Mouse (Mus musculus) liver, embryonic 16.5 days (tissue): ENCODE data around the gene Bri3. TPM values are rescaled to one million over a fixed set of nuclear protein-coding genes. Genes with fewer than 3 reads are reported as not detected.
A peak's percentile ranks its signal among the peaks of the same experiment; 100 is the strongest.

ENCODE experiments used
- ATAC-seq: fragments of 200-750 bp; cut with Nextera tagmentation; 2 replicates; pipeline ENCODE4 v1.8.0; 2017; ENCODE audit warnings: low read depth, mild to moderate bottlenecking, moderate number of reproducible peaks, moderate library complexity
- H3K27ac ChIP-seq: fragments of 300-500 bp; sonication (generic); 2 replicates; pipeline ENCODE4 v1.5.1; 2014; ENCODE audit warnings: mild to moderate bottlenecking, low read length
- H3K27me3 ChIP-seq: fragments of 300-500 bp; sonication (generic); 2 replicates; pipeline ENCODE4 v1.6.1; 2014; ENCODE audit warnings: low read depth, low read length, mixed read lengths; ENCODE audit not compliant: control insufficient read depth, insufficient read depth
- H3K36me3 ChIP-seq: fragments of 300-500 bp; sonication (generic); 2 replicates; pipeline ENCODE4 v1.6.1; 2014; ENCODE audit warnings: mild to moderate bottlenecking; ENCODE audit not compliant: control insufficient read depth, insufficient read depth
- H3K4me1 ChIP-seq: fragments of 300-500 bp; sonication (generic); 2 replicates; pipeline ENCODE4 v1.6.1; 2014; ENCODE audit warnings: low read depth, low read length, mixed read lengths; ENCODE audit not compliant: control insufficient read depth
- H3K4me2 ChIP-seq: fragments of 300-500 bp; sonication (generic); 2 replicates; pipeline ENCODE4 v1.6.1; 2014; ENCODE audit warnings: low read depth, low read length, mixed read lengths
- H3K4me3 ChIP-seq: fragments of 300-500 bp; sonication (generic); 2 replicates; pipeline ENCODE4 v1.5.1; 2014; ENCODE audit warnings: low read depth, mild to moderate bottlenecking, low read length
- H3K9ac ChIP-seq: fragments of 300-500 bp; sonication (generic); 2 replicates; pipeline ENCODE4 v1.6.1; 2014; ENCODE audit warnings: low read depth, low read length
- H3K9me3 ChIP-seq: fragments of 300-500 bp; sonication (generic); replicated peaks from 2 replicates; pipeline ENCODE4 v1.6.1; 2016; ENCODE audit warnings: low read length; ENCODE audit not compliant: control insufficient read depth
- WGBS: fragments of 180-500 bp; shearing (Covaris S2); extraction: QIAGEN DNeasy Blood & Tissue Kit; methylation state at CpG from one replicate; pipeline ENCODE4 v1.1.7; 2014; ENCODE audit not compliant: insufficient replicate concordance; 5-methylcytosine and 5-hydroxymethylcytosine counted together
- polyA plus RNA-seq: library from polyadenylated mRNA; unstranded; fragments of >200 nt; fragmentation: Nextera tagmentation; extraction: Ambion mirVana; gene quantifications from 2 replicates; pipeline ENCODE4 v1.2.1, GENCODE M21; 2015

Bri3 gene
- polyA plus RNA-seq, 1 experiment from 2014 or later, result 21.8 TPM

DNA sequence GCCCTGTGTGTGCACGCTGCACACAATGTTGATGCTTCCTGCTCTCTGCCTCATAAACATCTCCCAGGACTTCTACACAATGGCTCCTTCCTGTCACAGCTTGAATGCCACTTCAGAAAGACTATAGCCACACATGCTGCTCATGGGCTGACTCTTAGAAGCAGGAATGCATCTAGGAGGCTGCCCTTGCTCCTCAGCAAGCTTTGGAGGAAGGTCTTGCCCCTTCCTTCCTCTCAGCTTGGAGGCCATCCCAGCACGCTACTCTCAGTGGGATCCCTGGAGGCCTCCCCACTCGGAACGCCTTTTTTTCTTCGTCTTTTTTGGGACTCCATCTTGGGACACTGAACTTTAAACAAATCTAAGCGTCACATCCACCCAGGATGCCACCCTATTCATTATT is 30.7 kb downstream of the Bri3 start:
- ATAC-seq, result no peak
- no peaks in the 10 kb centered on the region for H3K9me3 ChIP-seq
- H3K4me2 ChIP-seq, result no peak overlapping the region
- 61% methylated on average over 6 of the region's 6 CpGs for WGBS
- H3K36me3 ChIP-seq, result no peaks in the 10 kb centered on the region
- no peak overlapping the region for H3K9ac ChIP-seq
- no peak overlapping the region for H3K27ac ChIP-seq
- H3K4me1 ChIP-seq, result peaks cover 6% of the 10 kb centered on the region
- no peaks in the 10 kb centered on the region for H3K27me3 ChIP-seq
- no peak overlapping the region for H3K4me3 ChIP-seq

DNA sequence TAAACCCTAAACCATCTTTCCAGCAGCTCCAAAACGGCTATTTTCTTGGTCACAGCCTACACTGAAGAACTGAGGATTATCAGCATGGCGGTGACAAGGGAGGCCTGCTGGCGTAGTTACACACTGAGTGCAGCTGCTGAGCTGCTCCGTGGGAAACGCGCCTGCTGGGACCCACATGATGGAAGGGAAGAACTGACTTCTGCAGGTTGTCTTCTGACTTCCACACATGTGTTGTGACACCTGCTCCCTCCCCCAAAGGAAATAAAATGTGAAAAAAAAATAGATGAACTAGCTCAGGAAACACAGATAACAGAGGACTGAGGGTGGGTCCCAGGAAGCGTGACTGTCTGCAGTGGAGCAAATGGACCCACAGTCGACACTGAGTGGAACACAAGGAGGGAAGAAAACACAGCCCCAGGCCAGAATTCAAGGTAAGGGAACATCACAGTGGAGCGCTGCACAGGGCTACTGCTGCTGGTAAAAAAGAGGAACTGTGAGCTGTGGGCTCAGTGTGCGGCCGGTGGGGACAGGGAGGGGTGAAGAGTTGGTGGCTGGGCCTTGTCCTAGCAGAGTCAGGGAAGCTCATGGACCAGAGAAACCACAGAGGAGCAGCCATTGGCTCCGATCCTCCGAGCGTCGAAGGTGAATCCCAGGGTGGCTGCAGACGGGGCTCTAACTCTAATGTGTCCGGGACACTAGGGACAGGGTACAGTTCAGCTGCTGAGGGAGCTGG is 32.8 kb downstream of the Bri3 start:
- Histone ChIP-seq H3K9me3 (no peaks in the 10 kb centered on the region), H3K4me2 (no peak overlapping the region), H3K9ac (no peak overlapping the region), H3K36me3 (no peaks in the 10 kb centered on the region), H3K27ac (no peak overlapping the region), H3K4me3 (no peak overlapping the region), H3K4me1 (no peaks in the 10 kb centered on the region), H3K27me3 (no peaks in the 10 kb centered on the region)
- 32% methylated on average over 17 of the region's 17 CpGs for WGBS
- ATAC-seq, result no peak

GRCm38 (mm10) chr5:144278374-144278960 is 34.2 kb downstream of the Bri3 start:
- Histone ChIP-seq H3K4me1 (no peaks in the 10 kb centered on the region), H3K36me3 (no peaks in the 10 kb centered on the region), H3K27me3 (no peaks in the 10 kb centered on the region), H3K9me3 (no peaks in the 10 kb centered on the region), H3K4me3 (no peak overlapping the region), H3K4me2 (no peak overlapping the region), H3K9ac (no peak overlapping the region), H3K27ac (no peak overlapping the region)
- 73% methylated on average over 12 of the region's 13 CpGs for WGBS
- peak; percentile 32; the same call in 1 of the 2 replicates for ATAC-seq

DNA sequence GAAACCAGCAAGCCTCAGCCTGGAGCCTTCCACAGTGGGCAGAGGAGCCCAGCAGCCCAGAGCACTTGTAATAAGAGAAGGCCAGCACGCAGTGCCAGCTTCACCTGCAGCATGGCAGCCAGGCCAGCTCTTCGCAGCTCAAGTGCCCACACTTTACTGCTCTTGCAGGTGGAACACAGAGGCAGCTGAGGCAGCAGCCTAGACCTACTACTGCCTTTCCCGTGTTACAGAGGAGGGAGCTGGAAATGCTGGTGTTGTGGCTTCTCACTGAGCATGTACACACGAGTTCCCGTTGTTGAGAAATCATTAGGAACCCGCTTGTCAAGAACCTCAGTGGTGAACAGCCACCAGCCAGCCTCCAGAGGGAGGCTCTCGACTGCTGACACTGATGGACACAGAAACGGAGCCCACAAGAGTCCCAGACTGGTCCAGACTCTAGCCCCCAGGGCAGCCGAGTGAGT is 34.9 kb downstream of the Bri3 start:
- H3K4me3 ChIP-seq, result no peak overlapping the region
- H3K4me2 ChIP-seq, result no peak overlapping the region
- no peaks in the 10 kb centered on the region for H3K9me3 ChIP-seq
- H3K36me3 ChIP-seq, result no peaks in the 10 kb centered on the region
- no peaks in the 10 kb centered on the region for H3K4me1 ChIP-seq
- H3K9ac ChIP-seq, result no peak overlapping the region
- no peaks in the 10 kb centered on the region for H3K27me3 ChIP-seq
- WGBS, result 60% methylated on average over 9 of the region's 9 CpGs
- ATAC-seq, result no peak
- H3K27ac ChIP-seq, result no peak overlapping the region

DNA sequence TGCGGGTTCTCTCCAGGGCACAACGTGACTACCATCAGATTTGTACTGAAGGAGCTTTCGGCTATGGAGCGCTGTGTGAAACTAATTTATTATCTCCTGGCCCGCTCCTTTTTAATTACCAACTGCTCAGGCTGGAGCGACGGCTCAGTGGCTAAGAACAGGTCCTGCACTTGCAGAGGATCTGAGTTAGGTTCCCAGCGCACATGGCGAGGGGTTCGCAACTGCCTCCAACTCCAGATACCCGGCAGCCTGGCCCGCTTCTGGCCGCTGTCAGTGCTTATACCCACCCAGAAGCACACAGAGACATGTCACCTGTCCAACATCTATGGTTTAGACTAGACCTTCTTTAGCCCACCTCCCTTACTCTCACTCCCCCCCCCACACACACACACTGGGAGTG is 35.7 kb downstream of the Bri3 start:
- Histone ChIP-seq H3K27me3 (no peaks in the 10 kb centered on the region), H3K9me3 (no peaks in the 10 kb centered on the region), H3K27ac (no peak overlapping the region), H3K4me3 (no peak overlapping the region), H3K9ac (no peak overlapping the region), H3K4me1 (no peaks in the 10 kb centered on the region), H3K4me2 (no peak overlapping the region), H3K36me3 (no peaks in the 10 kb centered on the region)
- no peak for ATAC-seq
- WGBS, result 81% methylated on average over 13 of the region's 13 CpGs

GRCm38 (mm10) chr5:144282470-144283260 is 38.4 kb downstream of the Bri3 start:
- no peak overlapping the region for H3K9ac ChIP-seq
- no peaks in the 10 kb centered on the region for H3K4me1 ChIP-seq
- no peak overlapping the region for H3K4me3 ChIP-seq
- 71% methylated on average over 11 of the region's 11 CpGs for WGBS
- H3K4me2 ChIP-seq, result no peak overlapping the region
- no peaks in the 10 kb centered on the region for H3K9me3 ChIP-seq
- H3K27ac ChIP-seq, result no peak overlapping the region
- no peak for ATAC-seq
- H3K36me3 ChIP-seq, result no peaks in the 10 kb centered on the region
- H3K27me3 ChIP-seq, result no peaks in the 10 kb centered on the region

GRCm38 (mm10) chr5:144283551-144284031 is 39.4 kb downstream of the Bri3 start:
- no peak overlapping the region for H3K4me3 ChIP-seq
- no peak overlapping the region for H3K9ac ChIP-seq
- no peaks in the 10 kb centered on the region for H3K4me1 ChIP-seq
- WGBS, result 41% methylated on average over 8 of the region's 8 CpGs
- H3K36me3 ChIP-seq, result no peaks in the 10 kb centered on the region
- ATAC-seq, result no peak
- no peaks in the 10 kb centered on the region for H3K27me3 ChIP-seq
- H3K9me3 ChIP-seq, result no peaks in the 10 kb centered on the region
- no peak overlapping the region for H3K27ac ChIP-seq
- no peak overlapping the region for H3K4me2 ChIP-seq

GRCm38 (mm10) chr5:144284599-144284998 is 40.4 kb downstream of the Bri3 start:
- H3K4me2 ChIP-seq, result no peak overlapping the region
- no peaks in the 10 kb centered on the region for H3K27me3 ChIP-seq
- H3K4me1 ChIP-seq, result no peaks in the 10 kb centered on the region
- 69% methylated on average over 5 of the region's 5 CpGs for WGBS
- H3K27ac ChIP-seq, result no peak overlapping the region
- no peaks in the 10 kb centered on the region for H3K36me3 ChIP-seq
- no peak overlapping the region for H3K9ac ChIP-seq
- no peaks in the 10 kb centered on the region for H3K9me3 ChIP-seq
- no peak overlapping the region for H3K4me3 ChIP-seq
- no peak for ATAC-seq
